In genomic region chr8:120225421-120226151, GRCm38 (mm10) we compare ENCODE assay signal across 9 mouse cellular contexts. TPM values are rescaled to one million over a fixed set of nuclear protein-coding genes. Genes with fewer than 3 reads are reported as not detected.
DNase-seq lines count a peak whose midpoint lies in the region; ATAC-seq and TF ChIP-seq lines count a peak whose summit lies in the region.
"Had no signal": no experiment of that assay in that cellular context is flagged by ENCODE, and none has a peak within 500 bp of the region (broad histone marks: within the 10 kb centered on the region; RNA-seq: fewer than 3 reads in every experiment).

No protein-coding gene starts in this region.

- H3K9me3 ChIP-seq in kidney, postnatal 0 days (replicated peaks; ENCODE audit: low read length) = no peaks in the 10 kb centered on the region
- no peaks in the 10 kb centered on the region for H3K9me3 ChIP-seq in midbrain, postnatal 0 days (ENCODE audit: low read length)
- H3K9me3 ChIP-seq: liver, embryonic 15.5 days had no signal

- H3K27me3 ChIP-seq in kidney, postnatal 0 days (ENCODE audit: insufficient read depth, low read length) = peaks cover 5% of the 10 kb centered on the region; the same call in 1 of the 2 replicates
- H3K27me3 ChIP-seq in kidney, adult 2 months (replicated peaks; ENCODE audit: control insufficient read depth, insufficient read depth, low read length) = peaks cover 3% of the 10 kb centered on the region
- H3K27me3 ChIP-seq in midbrain, postnatal 0 days (ENCODE audit: insufficient read depth, low read length) = peaks cover 9% of the 10 kb centered on the region; the same call in 1 of the 2 replicates

- DNase-seq in kidney, postnatal 0 days (ENCODE audit: low spot score) = no peak
- DNase-seq in kidney, adult 2 months = no peak
- peak; percentile 65 for DNase-seq in MN1 (ENCODE audit: low spot score)
- no peak for DNase-seq in midbrain, postnatal 0 days (ENCODE audit: low spot score)
- no peak for DNase-seq in cerebellum, postnatal 4 days (ENCODE audit: low spot score in 2 of 2)
- no peak for DNase-seq in heart, adult 18-20 months
- DNase-seq in gastrocnemius, postnatal 4 days (ENCODE audit: low spot score in 2 of 2) = no peak

- no peaks in the 10 kb centered on the region for H3K36me3 ChIP-seq in kidney, postnatal 0 days (ENCODE audit: insufficient read depth, low read length)
- no peaks in the 10 kb centered on the region for H3K36me3 ChIP-seq in kidney, adult 2 months (ENCODE audit: control insufficient read depth, insufficient read depth, low read length)
- no peaks in the 10 kb centered on the region for H3K36me3 ChIP-seq in midbrain, postnatal 0 days (ENCODE audit: insufficient read depth, low read length)
- H3K36me3 ChIP-seq: liver, embryonic 15.5 days had no signal

- WGBS in kidney, postnatal 0 days = 60% methylated on average over 10 of the region's 10 CpGs
- WGBS in kidney, adult 2 months = 60% methylated on average over 10 of the region's 10 CpGs
- WGBS in midbrain, postnatal 0 days = 28% methylated on average over 10 of the region's 10 CpGs

- H3K4me3 ChIP-seq in kidney, postnatal 0 days (replicated peaks; ENCODE audit: low read depth, low read length) = no peak overlapping the region
- no peak overlapping the region for H3K4me3 ChIP-seq in kidney, adult 2 months (ENCODE audit: insufficient read depth, low read depth, low read length)
- H3K4me3 ChIP-seq in midbrain, postnatal 0 days (ENCODE audit: low read depth, low read length) = no peak overlapping the region
- H3K4me3 ChIP-seq: liver, embryonic 15.5 days had no signal

- no peak overlapping the region for H3K4me2 ChIP-seq in kidney, postnatal 0 days (ENCODE audit: low read length)
- no peak overlapping the region for H3K4me2 ChIP-seq in midbrain, postnatal 0 days (ENCODE audit: low read depth, low read length, poor library complexity, severe bottlenecking)
- H3K4me2 ChIP-seq: liver, embryonic 15.5 days had no signal

- no peak overlapping the region for H3K27ac ChIP-seq in kidney, postnatal 0 days
- H3K27ac ChIP-seq in kidney, adult 2 months (ENCODE audit: insufficient read depth, low read depth, low read length) = no peak overlapping the region
- H3K27ac ChIP-seq in midbrain, postnatal 0 days (ENCODE audit: low read depth, low read length) = no peak overlapping the region
- H3K27ac ChIP-seq: liver, embryonic 15.5 days had no signal

- peak; percentile 10; the same call in 1 of the 2 replicates for TF ChIP-seq CTCF in kidney, postnatal 0 days (IDR thresholded peaks at IDR 0.05; ENCODE audit: low read depth)
- TF ChIP-seq CTCF in kidney, adult 2 months (conservative IDR thresholded peaks at IDR 0.05; ENCODE audit: insufficient read depth, insufficient read length, low read depth, low read length) = no peak
- TF ChIP-seq CTCF in midbrain, postnatal 0 days (IDR thresholded peaks at IDR 0.05) = peak; percentile 42

- no peak for ATAC-seq in kidney, postnatal 0 days (replicated peaks; ENCODE audit: low FRiP score, low read depth)
- peak; percentile 34 to 57; a peak in 3 of 4 replicates for ATAC-seq in hematopoietic stem cell, adult 5-6 weeks (replicated peaks in 1 of 2; ENCODE audit: insufficient read depth in 1 of 2, low FRiP score in 2 of 2, low TSS enrichment in 1 of 2, low read depth in 1 of 2, poor library complexity in 2 of 2, severe bottlenecking in 2 of 2)
- ATAC-seq in midbrain, postnatal 0 days (ENCODE audit: low FRiP score) = no peak

- peaks cover 22% of the 10 kb centered on the region for H3K4me1 ChIP-seq in kidney, postnatal 0 days (replicated peaks; ENCODE audit: insufficient read depth, low read length)
- no peaks in the 10 kb centered on the region for H3K4me1 ChIP-seq in kidney, adult 2 months (ENCODE audit: control insufficient read depth, insufficient read depth, low read length)
- H3K4me1 ChIP-seq in midbrain, postnatal 0 days (ENCODE audit: insufficient read depth, low read length) = peaks cover 11% of the 10 kb centered on the region; the same call in 1 of the 2 replicates

- no peak for TF ChIP-seq POLR2A in kidney, adult 2 months (IDR thresholded peaks at IDR 0.05; ENCODE audit: low read depth, low read length)

- no peak overlapping the region for H3K9ac ChIP-seq in kidney, postnatal 0 days (ENCODE audit: low read depth, low read length)
- no peak overlapping the region for H3K9ac ChIP-seq in midbrain, postnatal 0 days (replicated peaks; ENCODE audit: low read length, poor library complexity, severe bottlenecking)
- H3K9ac ChIP-seq: liver, embryonic 15.5 days had no signal

RNA-seq across cellular contexts. Expression of gene Gse1, which starts 2.7 kb away (rescaled TPM):
- 5.9 and 8.4 TPM in 2 replicates for polyA plus RNA-seq in kidney, postnatal 0 days (2015; fragmentation: Nextera tagmentation; extraction: Ambion mirVana)
- 14.8 and 15.6 TPM in 2 replicates for polyA plus RNA-seq in kidney, adult 2 months (2012; rRNA removed)
- 16.6 and 21.2 TPM in 2 replicates for total RNA-seq in hematopoietic stem cell, adult 5-6 weeks (2017)
- 47.3 and 51.3 TPM in 2 replicates for total RNA-seq in midbrain, postnatal 0 days (2014; rRNA removed)
- 9.9 and 12.4 TPM in 2 replicates for polyA plus RNA-seq in midbrain, postnatal 0 days (2015; fragmentation: Nextera tagmentation; extraction: Ambion mirVana)
- 10 to 100 TPM; 15.5 to 16.0 TPM for total RNA-seq in heart, adult 18-20 months (2021)
- total RNA-seq in gastrocnemius, postnatal 4 days (2021) = 10 to 100 TPM; 45.9 to 48.7 TPM

RNA-seq across cellular contexts. Expression of gene Fam92b, which starts 48.3 kb away (rescaled TPM):
- polyA plus RNA-seq in kidney, postnatal 0 days (2015; fragmentation: Nextera tagmentation; extraction: Ambion mirVana) = not detected in 2 replicates
- polyA plus RNA-seq in kidney, adult 2 months (2012; rRNA removed) = not detected in 2 replicates
- not detected in 2 replicates for total RNA-seq in hematopoietic stem cell, adult 5-6 weeks (2017)
- total RNA-seq in midbrain, postnatal 0 days (2014; rRNA removed) = 1.0 and 2.0 TPM in 2 replicates
- polyA plus RNA-seq in midbrain, postnatal 0 days (2015; fragmentation: Nextera tagmentation; extraction: Ambion mirVana) = 1.7 and 2.4 TPM in 2 replicates
- total RNA-seq in heart, adult 18-20 months (2021) = under 1 TPM in 1 of 2 experiments, not detected in 1; 0.31 TPM
- total RNA-seq in gastrocnemius, postnatal 4 days (2021) = not detected
- polyA plus RNA-seq: liver, embryonic 15.5 days had no signal

Comparison
In these comparisons a context has a peak if more than half of its experiments do, and no peak if none do; other contexts are left out.
1. ATAC-seq: peak in hematopoietic stem cell, adult 5-6 weeks (2 of 2); none in kidney, postnatal 0 days (single experiment) and midbrain, postnatal 0 days (single experiment).